Mouse (Mus musculus): ENCODE results near the gene Adk. TPM values are rescaled to one million over a fixed set of nuclear protein-coding genes. Genes with fewer than 3 reads are reported as not detected.

Adk gene
- polyA plus RNA-seq, 1 experiment from 2014 or later = 475 TPM

DNA sequence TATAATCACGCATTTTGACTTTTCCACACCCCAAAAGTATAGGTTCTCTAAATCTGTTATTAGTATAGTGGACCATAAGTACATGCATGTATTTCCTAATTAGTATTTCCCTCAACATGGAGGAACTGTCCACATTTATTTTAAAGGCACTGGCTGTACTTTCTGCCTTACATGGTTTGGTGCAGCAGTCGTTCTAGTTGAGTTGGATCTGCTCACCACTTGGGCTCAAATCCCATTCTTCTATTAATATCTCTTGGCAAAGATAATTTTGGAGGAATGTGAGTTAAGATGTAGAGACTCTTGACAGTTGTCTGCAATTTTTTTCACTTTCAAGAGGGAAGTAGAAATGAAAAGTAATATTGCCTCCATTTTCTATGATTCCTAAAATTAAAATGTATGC lies 314.7 kb downstream of the Adk start:
- Histone ChIP-seq H3K9ac (replicated peaks) (no peak overlapping the region), H3K27ac (ENCODE audit: low read depth) (no peak overlapping the region), H3K4me1 (ENCODE audit: insufficient read depth) (no peaks in the 10 kb centered on the region), H3K4me3 (ENCODE audit: low read depth, low read length) (no peak overlapping the region), H3K4me2 (ENCODE audit: low read depth, low read length) (no peak overlapping the region), H3K9me3 (ENCODE audit: low read length) (no peaks in the 10 kb centered on the region), H3K27me3 (ENCODE audit: insufficient read depth, low read length) (no peaks in the 10 kb centered on the region), H3K36me3 (replicated peaks; ENCODE audit: insufficient read depth, low read length) (no peaks in the 10 kb centered on the region; the same call in 1 of the 2 replicates)
- ATAC-seq (no peak), DNase-seq (no peak)
- 84% methylated on average over 2 of the region's 2 CpGs for WGBS (ENCODE audit: insufficient replicate concordance)
- TF ChIP-seq EP300 (IDR thresholded peaks at IDR 0.05; ENCODE audit: low read depth) = no peak
- no peak for TF ChIP-seq CTCF (IDR thresholded peaks at IDR 0.05; ENCODE audit: low read depth)

DNA sequence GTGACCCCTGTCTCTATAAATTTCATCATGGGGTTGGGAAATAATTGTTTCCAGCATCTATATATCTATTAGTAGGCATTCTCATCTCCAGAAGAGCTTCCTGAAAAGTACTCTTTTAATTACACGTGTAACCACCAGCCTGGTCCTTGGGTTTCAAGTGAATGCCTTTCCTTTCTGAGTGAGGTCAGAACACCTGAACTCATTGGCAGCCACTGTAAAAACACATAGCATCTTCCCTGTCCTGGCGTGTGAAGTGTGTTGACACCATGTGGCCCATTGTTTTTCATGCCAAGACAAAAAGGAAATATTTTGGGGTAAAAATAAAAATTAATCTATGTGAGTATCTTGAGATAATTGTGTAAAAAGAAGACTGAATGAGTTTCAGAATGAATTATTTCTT lies 316.2 kb downstream of the Adk start:
- no peak for DNase-seq
- ATAC-seq = no peak
- 66% methylated on average over 2 of the region's 2 CpGs for WGBS (ENCODE audit: insufficient replicate concordance)
- Histone ChIP-seq H3K4me3 (ENCODE audit: low read depth, low read length) (no peak overlapping the region), H3K9me3 (ENCODE audit: low read length) (no peaks in the 10 kb centered on the region), H3K36me3 (replicated peaks; ENCODE audit: insufficient read depth, low read length) (no peaks in the 10 kb centered on the region; the same call in 1 of the 2 replicates), H3K4me2 (ENCODE audit: low read depth, low read length) (no peak overlapping the region), H3K9ac (replicated peaks) (no peak overlapping the region), H3K27me3 (ENCODE audit: insufficient read depth, low read length) (no peaks in the 10 kb centered on the region), H3K27ac (ENCODE audit: low read depth) (no peak overlapping the region), H3K4me1 (ENCODE audit: insufficient read depth) (no peaks in the 10 kb centered on the region)
- TF ChIP-seq EP300 (IDR thresholded peaks at IDR 0.05; ENCODE audit: low read depth) (no peak), CTCF (IDR thresholded peaks at IDR 0.05; ENCODE audit: low read depth) (no peak)

DNA sequence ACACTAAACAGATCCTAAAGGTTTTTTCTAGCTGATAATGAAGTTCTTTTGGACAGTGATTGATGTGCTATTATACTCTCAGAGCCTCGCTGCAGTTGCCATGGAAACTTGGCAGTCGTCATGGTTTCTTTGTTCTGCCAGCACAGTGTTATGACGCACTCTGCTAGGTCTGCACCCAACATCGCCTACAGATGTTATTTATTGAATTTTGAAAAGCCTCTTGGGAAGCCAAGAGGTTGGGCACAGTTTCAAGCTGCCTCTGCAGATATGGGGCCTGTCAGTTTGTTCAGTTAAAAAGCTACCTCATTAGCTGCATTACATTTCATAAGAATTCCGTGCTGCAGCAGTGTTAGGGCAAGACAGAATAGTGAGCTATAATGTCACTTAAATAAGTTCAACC lies 316.8 kb downstream of the Adk start:
- TF ChIP-seq EP300 (IDR thresholded peaks at IDR 0.05; ENCODE audit: low read depth) (no peak), CTCF (IDR thresholded peaks at IDR 0.05; ENCODE audit: low read depth) (no peak)
- peak; percentile 40; the same call in 1 of the 2 replicates for ATAC-seq
- Histone ChIP-seq H3K27me3 (ENCODE audit: insufficient read depth, low read length) (no peaks in the 10 kb centered on the region), H3K9me3 (ENCODE audit: low read length) (no peaks in the 10 kb centered on the region), H3K4me1 (ENCODE audit: insufficient read depth) (no peaks in the 10 kb centered on the region), H3K4me2 (ENCODE audit: low read depth, low read length) (no peak overlapping the region), H3K4me3 (ENCODE audit: low read depth, low read length) (no peak overlapping the region), H3K9ac (replicated peaks) (no peak overlapping the region), H3K27ac (ENCODE audit: low read depth) (no peak overlapping the region), H3K36me3 (replicated peaks; ENCODE audit: insufficient read depth, low read length) (no peaks in the 10 kb centered on the region; the same call in 1 of the 2 replicates)
- WGBS (ENCODE audit: insufficient replicate concordance) = 64% methylated on average over 5 of the region's 5 CpGs
- DNase-seq = peak; percentile 35

DNA sequence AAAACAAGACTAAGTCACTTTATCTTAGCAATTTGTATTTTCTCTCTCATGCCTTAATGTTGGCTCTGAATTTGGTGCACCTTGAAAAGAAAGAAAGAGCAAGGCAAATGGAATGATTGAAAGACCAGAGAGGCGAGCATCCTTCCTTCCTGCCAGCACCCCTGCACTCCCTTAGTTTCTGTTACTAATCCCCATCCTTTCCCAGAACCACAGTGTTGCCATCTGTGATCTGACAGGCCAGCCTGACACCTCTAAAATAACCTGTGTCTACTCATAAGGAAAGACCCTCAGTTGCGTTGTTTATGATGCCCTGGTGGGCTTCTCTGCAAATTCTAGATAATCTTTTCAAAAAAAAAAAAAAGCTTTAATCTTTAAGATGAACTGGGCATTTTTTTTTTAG lies 319.6 kb downstream of the Adk start:
- no peak for ATAC-seq
- H3K36me3 ChIP-seq (replicated peaks; ENCODE audit: insufficient read depth, low read length) = peaks cover 4% of the 10 kb centered on the region; the same call in 1 of the 2 replicates

DNA sequence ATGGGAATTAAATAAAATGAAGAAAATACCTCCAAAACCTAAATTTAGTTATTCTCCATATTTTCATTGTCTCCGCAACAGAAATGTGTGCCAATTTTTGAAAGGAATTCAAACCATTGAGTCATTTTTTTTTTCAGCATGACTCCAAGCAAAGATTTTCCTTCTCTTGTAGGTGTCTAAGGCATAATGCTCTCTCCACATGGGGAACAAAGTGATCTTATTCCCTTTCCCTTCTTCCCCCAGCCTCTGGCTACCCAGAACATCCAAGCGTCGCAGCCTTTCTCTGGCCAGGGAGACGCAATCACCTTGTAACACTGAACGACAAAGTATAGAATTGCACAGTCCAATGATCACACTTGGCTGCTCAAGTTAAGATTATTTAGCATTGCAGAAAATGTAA lies 320.3 kb downstream of the Adk start:
- peaks cover 8% of the 10 kb centered on the region for H3K36me3 ChIP-seq (replicated peaks; ENCODE audit: insufficient read depth, low read length)
- no peaks in the 10 kb centered on the region for H3K4me1 ChIP-seq (ENCODE audit: insufficient read depth)
- no peaks in the 10 kb centered on the region for H3K9me3 ChIP-seq (ENCODE audit: low read length)
- TF ChIP-seq CTCF (IDR thresholded peaks at IDR 0.05; ENCODE audit: low read depth) = no peak
- TF ChIP-seq EP300 (IDR thresholded peaks at IDR 0.05; ENCODE audit: low read depth) = no peak
- ATAC-seq (no peak), DNase-seq (no peak)
- H3K4me3 ChIP-seq (ENCODE audit: low read depth, low read length) = no peak overlapping the region
- 89% methylated on average over 5 of the region's 5 CpGs for WGBS (ENCODE audit: insufficient replicate concordance)
- no peak overlapping the region for H3K9ac ChIP-seq (replicated peaks)
- H3K27me3 ChIP-seq (ENCODE audit: insufficient read depth, low read length) = no peaks in the 10 kb centered on the region
- no peak overlapping the region for H3K27ac ChIP-seq (ENCODE audit: low read depth)
- no peak overlapping the region for H3K4me2 ChIP-seq (ENCODE audit: low read depth, low read length)

More for the DNA sequence above, 319.6 kb downstream of the Adk start:
- Histone ChIP-seq H3K27ac (ENCODE audit: low read depth) (no peak overlapping the region), H3K4me3 (ENCODE audit: low read depth, low read length) (no peak overlapping the region), H3K9me3 (ENCODE audit: low read length) (no peaks in the 10 kb centered on the region), H3K27me3 (ENCODE audit: insufficient read depth, low read length) (no peaks in the 10 kb centered on the region), H3K4me2 (ENCODE audit: low read depth, low read length) (no peak overlapping the region), H3K4me1 (ENCODE audit: insufficient read depth) (no peaks in the 10 kb centered on the region), H3K9ac (replicated peaks) (no peak overlapping the region)
- WGBS (ENCODE audit: insufficient replicate concordance) = 76% methylated on average over 2 of the region's 2 CpGs
- TF ChIP-seq EP300 (IDR thresholded peaks at IDR 0.05; ENCODE audit: low read depth) (no peak), CTCF (IDR thresholded peaks at IDR 0.05; ENCODE audit: low read depth) (no peak)
- DNase-seq = no peak

DNA sequence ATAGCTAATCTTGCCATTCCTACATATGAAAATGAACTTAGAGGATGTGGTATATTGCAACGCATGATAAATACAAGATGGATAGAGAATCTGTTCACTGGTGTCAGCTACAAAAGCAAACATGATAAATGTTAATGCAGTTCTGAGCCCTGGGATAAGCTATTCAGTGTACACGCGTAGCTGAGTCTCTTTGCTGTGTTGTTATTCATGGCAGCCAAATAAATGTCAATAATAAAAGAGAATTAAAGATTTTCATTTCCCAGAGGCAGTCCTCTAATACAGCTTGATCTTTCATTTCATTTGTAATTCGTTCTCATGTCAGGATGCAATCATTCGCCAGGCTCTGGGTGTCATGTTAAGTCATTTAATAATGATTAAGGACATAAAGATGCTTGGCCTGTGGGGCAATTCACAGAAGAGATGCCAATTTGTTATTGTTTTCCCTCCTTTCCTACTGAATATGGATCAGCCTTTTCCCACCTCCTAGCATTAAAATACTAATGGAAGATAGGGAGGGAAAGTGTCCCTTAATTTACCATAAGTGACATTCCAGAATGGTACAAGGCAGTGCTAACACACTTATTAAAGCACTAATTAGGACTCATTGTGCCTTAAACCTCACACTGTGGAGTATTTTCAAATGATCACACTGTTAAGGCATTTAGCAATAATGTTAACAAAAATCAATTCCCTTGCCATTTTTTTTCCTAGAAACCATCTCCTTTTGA lies 331.5 kb downstream of the Adk start:
- no peaks in the 10 kb centered on the region for H3K4me1 ChIP-seq (ENCODE audit: insufficient read depth)
- no peak overlapping the region for H3K4me3 ChIP-seq (ENCODE audit: low read depth, low read length)
- no peak overlapping the region for H3K27ac ChIP-seq (ENCODE audit: low read depth)
- 91% methylated on average over 5 of the region's 5 CpGs for WGBS (ENCODE audit: insufficient replicate concordance)
- H3K9ac ChIP-seq (replicated peaks) = no peak overlapping the region
- TF ChIP-seq CTCF (IDR thresholded peaks at IDR 0.05; ENCODE audit: low read depth) (no peak), EP300 (IDR thresholded peaks at IDR 0.05; ENCODE audit: low read depth) (no peak)
- H3K36me3 ChIP-seq (replicated peaks; ENCODE audit: insufficient read depth, low read length) = peaks cover 15% of the 10 kb centered on the region
- H3K27me3 ChIP-seq (ENCODE audit: insufficient read depth, low read length) = no peaks in the 10 kb centered on the region
- ATAC-seq (no peak), DNase-seq (no peak)
- no peaks in the 10 kb centered on the region for H3K9me3 ChIP-seq (ENCODE audit: low read length)
- no peak overlapping the region for H3K4me2 ChIP-seq (ENCODE audit: low read depth, low read length)
